Mouse (Mus musculus): ENCODE measurements around the gene Jam3. TPM values are rescaled to one million over a fixed set of nuclear protein-coding genes. Genes with fewer than 3 reads are reported as not detected.

Jam3 gene
- polyA plus RNA-seq, 1 experiment = not detected

GRCm38 (mm10) chr9:27090801-27091775 lies 64.1 kb downstream of the Jam3 start:
- Histone ChIP-seq H3K27ac (ENCODE audit: insufficient read depth, low read depth, low read length) (no peak overlapping the region), H3K4me1 (ENCODE audit: control insufficient read depth, insufficient read depth, low read length) (0 out of 2 replicates have a peak, but pooled peaks cover 2% of the 10 kb centered on the region), H3K4me3 (ENCODE audit: insufficient read depth, low read depth, low read length) (no peak overlapping the region)
- 78% methylated on average over 13 of the region's 13 CpGs for WGBS
- TF ChIP-seq CTCF (IDR thresholded peaks at IDR 0.05; ENCODE audit: insufficient read depth, low read depth, low read length) = no peak
- TF ChIP-seq POLR2A (IDR thresholded peaks at IDR 0.05; ENCODE audit: insufficient read depth, low read depth, low read length) = no peak

- H3K27ac ChIP-seq (ENCODE audit: insufficient read depth, low read depth, low read length) = no peak overlapping the region
- 0 out of 2 replicates have a peak, but pooled peaks cover 2% of the 10 kb centered on the region for H3K4me1 ChIP-seq (ENCODE audit: control insufficient read depth, insufficient read depth, low read length)
- WGBS = 85% methylated on average over 1 of the region's 1 CpGs
- no peak overlapping the region for H3K4me3 ChIP-seq (ENCODE audit: insufficient read depth, low read depth, low read length)
- TF ChIP-seq POLR2A (IDR thresholded peaks at IDR 0.05; ENCODE audit: insufficient read depth, low read depth, low read length) = no peak
- no peak for TF ChIP-seq CTCF (IDR thresholded peaks at IDR 0.05; ENCODE audit: insufficient read depth, low read depth, low read length)
Observed at GRCm38 (mm10) chr9:27090134-27090533, 65.1 kb downstream of the Jam3 start.

GRCm38 (mm10) chr9:27087402-27087801 lies 67.8 kb downstream of the Jam3 start:
- 89% methylated on average over 3 of the region's 3 CpGs for WGBS
- Histone ChIP-seq H3K4me3 (ENCODE audit: insufficient read depth, low read depth, low read length) (no peak overlapping the region), H3K4me1 (ENCODE audit: control insufficient read depth, insufficient read depth, low read length) (0 out of 2 replicates have a peak, but pooled peaks cover 2% of the 10 kb centered on the region), H3K27ac (ENCODE audit: insufficient read depth, low read depth, low read length) (no peak overlapping the region)
- no peak for TF ChIP-seq POLR2A (IDR thresholded peaks at IDR 0.05; ENCODE audit: insufficient read depth, low read depth, low read length)

GRCm38 (mm10) chr9:27086256-27086655 lies 69.0 kb downstream of the Jam3 start:
- 93% methylated on average over 5 of the region's 5 CpGs for WGBS
- H3K27ac ChIP-seq (ENCODE audit: insufficient read depth, low read depth, low read length) = no peak overlapping the region
- H3K4me1 ChIP-seq (ENCODE audit: control insufficient read depth, insufficient read depth, low read length) = no peaks in the 10 kb centered on the region
- no peak overlapping the region for H3K4me3 ChIP-seq (ENCODE audit: insufficient read depth, low read depth, low read length)
- no peak for TF ChIP-seq CTCF (IDR thresholded peaks at IDR 0.05; ENCODE audit: insufficient read depth, low read depth, low read length)
- no peak for TF ChIP-seq POLR2A (IDR thresholded peaks at IDR 0.05; ENCODE audit: insufficient read depth, low read depth, low read length)

- Histone ChIP-seq H3K27ac (ENCODE audit: insufficient read depth, low read depth, low read length) (no peak overlapping the region), H3K4me3 (ENCODE audit: insufficient read depth, low read depth, low read length) (no peak overlapping the region), H3K4me1 (ENCODE audit: control insufficient read depth, insufficient read depth, low read length) (peaks cover 5% of the 10 kb centered on the region)
- TF ChIP-seq POLR2A (IDR thresholded peaks at IDR 0.05; ENCODE audit: insufficient read depth, low read depth, low read length) (no peak), CTCF (IDR thresholded peaks at IDR 0.05; ENCODE audit: insufficient read depth, low read depth, low read length) (no peak)
Observed at GRCm38 (mm10) chr9:27075812-27076211, 79.4 kb downstream of the Jam3 start.

- no peak overlapping the region for H3K27ac ChIP-seq (ENCODE audit: insufficient read depth, low read depth, low read length)
- H3K4me3 ChIP-seq (ENCODE audit: insufficient read depth, low read depth, low read length) = no peak overlapping the region
- WGBS = 80% methylated on average over 1 of the region's 1 CpGs
- TF ChIP-seq POLR2A (IDR thresholded peaks at IDR 0.05; ENCODE audit: insufficient read depth, low read depth, low read length) = no peak
- TF ChIP-seq CTCF (IDR thresholded peaks at IDR 0.05; ENCODE audit: insufficient read depth, low read depth, low read length) = no peak
- H3K4me1 ChIP-seq (ENCODE audit: control insufficient read depth, insufficient read depth, low read length) = peaks cover 5% of the 10 kb centered on the region
Observed at GRCm38 (mm10) chr9:27074677-27075076, 80.5 kb downstream of the Jam3 start.

GRCm38 (mm10) chr9:27070895-27071294 lies 84.3 kb downstream of the Jam3 start:
- Histone ChIP-seq H3K4me1 (ENCODE audit: control insufficient read depth, insufficient read depth, low read length) (peaks cover 5% of the 10 kb centered on the region), H3K4me3 (ENCODE audit: insufficient read depth, low read depth, low read length) (no peak overlapping the region), H3K27ac (ENCODE audit: insufficient read depth, low read depth, low read length) (no peak overlapping the region)
- WGBS = 84% methylated on average over 4 of the region's 4 CpGs
- TF ChIP-seq CTCF (IDR thresholded peaks at IDR 0.05; ENCODE audit: insufficient read depth, low read depth, low read length) (no peak), POLR2A (IDR thresholded peaks at IDR 0.05; ENCODE audit: insufficient read depth, low read depth, low read length) (no peak)

GRCm38 (mm10) chr9:27058341-27058740 lies 96.9 kb downstream of the Jam3 start:
- Histone ChIP-seq H3K4me3 (ENCODE audit: insufficient read depth, low read depth, low read length) (no peak overlapping the region), H3K27ac (ENCODE audit: insufficient read depth, low read depth, low read length) (no peak overlapping the region), H3K4me1 (ENCODE audit: control insufficient read depth, insufficient read depth, low read length) (no peaks in the 10 kb centered on the region)
- 94% methylated on average over 5 of the region's 5 CpGs for WGBS
- TF ChIP-seq POLR2A (IDR thresholded peaks at IDR 0.05; ENCODE audit: insufficient read depth, low read depth, low read length) (no peak), CTCF (IDR thresholded peaks at IDR 0.05; ENCODE audit: insufficient read depth, low read depth, low read length) (no peak)

- WGBS = 71% methylated on average over 2 of the region's 2 CpGs
- TF ChIP-seq POLR2A (IDR thresholded peaks at IDR 0.05; ENCODE audit: insufficient read depth, low read depth, low read length) (no peak), CTCF (IDR thresholded peaks at IDR 0.05; ENCODE audit: insufficient read depth, low read depth, low read length) (no peak)
- no peak overlapping the region for H3K4me3 ChIP-seq (ENCODE audit: insufficient read depth, low read depth, low read length)
- H3K4me1 ChIP-seq (ENCODE audit: control insufficient read depth, insufficient read depth, low read length) = no peaks in the 10 kb centered on the region
- no peak overlapping the region for H3K27ac ChIP-seq (ENCODE audit: insufficient read depth, low read depth, low read length)
Observed at GRCm38 (mm10) chr9:27049492-27049891, 105.7 kb downstream of the Jam3 start.

Other genes starting within 250 kb of the Jam3 start
- not detected in 2 replicates for gene Gm1110, start 232.3 kb downstream of the Jam3 start, polyA plus RNA-seq (2012; ENCODE audit: insufficient read depth, insufficient read length, low replicate concordance, missing spikeins)
- gene Acad8, start 155.9 kb downstream of the Jam3 start, polyA plus RNA-seq (2012; ENCODE audit: insufficient read depth, insufficient read length, low replicate concordance, missing spikeins) = not detected in 2 replicates
- gene Thyn1, start 155.7 kb downstream of the Jam3 start, polyA plus RNA-seq (2012; ENCODE audit: insufficient read depth, insufficient read length, low replicate concordance, missing spikeins) = not detected in 2 replicates
- gene Vps26b, start 125.4 kb downstream of the Jam3 start, polyA plus RNA-seq (2012; ENCODE audit: insufficient read depth, insufficient read length, low replicate concordance, missing spikeins) = not detected in 2 replicates
- 124 TPM in 1 of 2 replicates, not detected in the other for gene Ncapd3, start 125.2 kb downstream of the Jam3 start, polyA plus RNA-seq (2012; ENCODE audit: insufficient read depth, insufficient read length, low replicate concordance, missing spikeins)
- not detected in 2 replicates for gene Igsf9b, start 143.8 kb upstream of the Jam3 start, polyA plus RNA-seq (2012; ENCODE audit: insufficient read depth, insufficient read length, low replicate concordance, missing spikeins)
- gene Spata19, start 241.4 kb upstream of the Jam3 start, polyA plus RNA-seq (2012; ENCODE audit: insufficient read depth, insufficient read length, low replicate concordance, missing spikeins) = not detected in 2 replicates